Mouse (Mus musculus): ENCODE results near the gene Gpr156. TPM values are rescaled to one million over a fixed set of nuclear protein-coding genes. Genes with fewer than 3 reads are reported as not detected.

Gpr156 gene
- polyA plus RNA-seq, 1 experiment from 2014 or later: not detected

DNA sequence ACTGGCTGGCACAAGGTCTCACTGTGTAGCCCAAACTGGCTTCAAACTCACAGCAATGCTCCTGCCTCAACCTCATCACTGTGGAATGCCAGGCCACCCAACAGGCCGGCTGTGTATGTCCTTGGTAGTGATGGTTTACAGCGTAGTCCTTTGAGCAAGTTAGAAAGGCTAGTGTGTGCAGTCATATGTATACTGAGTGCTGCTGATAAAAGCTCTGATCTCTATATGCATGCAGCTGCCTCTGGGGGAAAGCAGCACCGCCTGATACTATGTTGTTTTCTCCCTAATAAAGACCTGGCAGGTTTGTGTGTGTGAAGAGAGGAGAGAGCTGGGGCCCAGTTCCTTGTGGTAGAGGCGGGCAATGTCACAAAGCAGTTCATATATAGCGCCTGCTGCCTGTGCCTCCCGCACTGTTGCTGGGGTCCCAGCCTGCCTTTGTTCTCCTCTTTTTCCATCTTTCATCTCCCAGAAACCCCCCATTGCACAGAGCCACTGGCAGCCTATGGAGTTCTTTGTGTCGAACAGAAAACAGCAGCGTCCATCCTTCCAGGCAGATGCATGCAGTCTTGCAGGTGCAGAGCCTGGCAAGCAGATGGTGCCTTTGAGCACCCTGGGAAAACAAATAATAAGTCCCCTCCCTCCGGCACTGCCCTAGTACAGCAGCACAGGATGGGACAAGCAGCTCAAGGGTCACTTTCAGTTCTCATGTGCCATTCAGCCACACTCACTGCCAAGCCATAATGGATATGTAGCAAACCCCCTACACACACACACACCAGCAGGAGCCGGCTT is 74.5 kb downstream of the Gpr156 start:
- H3K4me3 ChIP-seq (ENCODE audit: inconsistent target): no peak overlapping the region
- H3K79me2 ChIP-seq (ENCODE audit: inconsistent target): no peaks in the 10 kb centered on the region
- no peak overlapping the region for H3K27ac ChIP-seq
- 88% methylated on average over 10 of the region's 10 CpGs for WGBS (ENCODE audit: missing documents)
- no peaks in the 10 kb centered on the region for H3K36me3 ChIP-seq (ENCODE audit: inconsistent target)

DNA sequence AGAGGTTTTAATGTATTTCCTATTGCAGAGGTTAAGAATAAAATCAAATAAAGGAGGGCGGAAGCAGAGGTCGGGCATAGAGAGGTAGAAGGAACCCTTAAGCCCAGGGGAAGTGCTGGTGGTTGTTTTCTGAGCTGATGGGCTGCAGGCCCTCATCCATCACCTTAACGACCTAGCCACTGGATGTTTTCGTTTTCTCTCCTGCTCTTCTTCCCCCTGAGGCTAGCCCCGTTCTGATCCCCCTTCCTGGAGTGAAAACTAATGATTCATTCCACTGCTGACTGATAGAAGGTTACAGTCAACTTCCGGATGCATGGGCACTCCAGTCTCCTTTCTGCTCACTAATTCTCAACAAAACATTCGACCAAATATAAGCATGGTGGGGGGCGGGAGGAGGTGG is 76.5 kb downstream of the Gpr156 start:
- Histone ChIP-seq H3K36me3 (ENCODE audit: inconsistent target) (no peaks in the 10 kb centered on the region), H3K4me3 (ENCODE audit: inconsistent target) (no peak overlapping the region), H3K79me2 (ENCODE audit: inconsistent target) (no peaks in the 10 kb centered on the region), H3K27ac (no peak overlapping the region)
- 48% methylated on average over 8 of the region's 8 CpGs for WGBS (ENCODE audit: missing documents)

DNA sequence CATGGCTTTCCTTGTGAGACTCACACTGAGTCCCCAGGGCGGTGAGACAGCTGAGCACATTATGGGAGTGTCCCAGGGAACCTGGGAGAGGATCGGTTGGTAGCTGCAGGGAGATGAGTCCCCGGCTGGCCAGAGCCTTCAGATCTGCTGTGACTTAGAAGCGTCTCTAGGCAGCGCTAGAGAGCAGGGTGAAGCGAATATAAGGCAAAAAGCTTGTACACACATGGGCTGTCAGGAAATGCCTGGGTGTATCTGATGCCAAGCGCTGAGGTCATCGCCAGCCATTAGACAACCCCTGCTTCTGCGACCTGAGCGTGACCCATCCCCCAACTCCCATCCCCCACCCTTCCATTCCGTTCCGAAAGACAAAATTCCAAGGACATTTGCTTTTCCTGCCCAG is 78.4 kb downstream of the Gpr156 start:
- no peak overlapping the region for H3K4me3 ChIP-seq (ENCODE audit: inconsistent target)
- no peaks in the 10 kb centered on the region for H3K36me3 ChIP-seq (ENCODE audit: inconsistent target)
- 9% methylated on average over 9 of the region's 12 CpGs for WGBS (ENCODE audit: missing documents)
- no peaks in the 10 kb centered on the region for H3K79me2 ChIP-seq (ENCODE audit: inconsistent target)
- H3K27ac ChIP-seq: no peak overlapping the region

DNA sequence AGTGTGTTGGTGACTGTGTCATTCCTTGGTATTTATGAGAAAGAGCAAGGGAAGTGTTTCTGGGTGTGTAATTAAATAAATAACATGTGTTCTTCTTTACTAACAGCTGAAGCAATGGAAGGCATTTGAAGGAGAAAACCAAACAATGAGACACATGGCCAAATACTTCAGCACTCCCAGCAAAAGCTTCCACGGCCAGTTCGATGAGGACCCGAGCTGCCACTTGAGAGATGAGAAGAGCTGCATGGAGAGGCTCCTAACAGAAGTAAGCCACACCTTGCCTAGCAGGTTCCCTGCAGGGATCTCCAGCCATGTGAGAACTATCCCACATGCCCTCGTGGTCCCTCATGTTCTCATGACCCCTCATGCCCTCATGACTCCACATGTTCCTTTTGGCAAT is 81.5 kb downstream of the Gpr156 start:
- Histone ChIP-seq H3K27ac (no peak overlapping the region), H3K36me3 (ENCODE audit: inconsistent target) (no peaks in the 10 kb centered on the region), H3K4me3 (ENCODE audit: inconsistent target) (no peak overlapping the region), H3K79me2 (ENCODE audit: inconsistent target) (no peaks in the 10 kb centered on the region)
- WGBS (ENCODE audit: missing documents): 90% methylated on average over 4 of the region's 4 CpGs

DNA sequence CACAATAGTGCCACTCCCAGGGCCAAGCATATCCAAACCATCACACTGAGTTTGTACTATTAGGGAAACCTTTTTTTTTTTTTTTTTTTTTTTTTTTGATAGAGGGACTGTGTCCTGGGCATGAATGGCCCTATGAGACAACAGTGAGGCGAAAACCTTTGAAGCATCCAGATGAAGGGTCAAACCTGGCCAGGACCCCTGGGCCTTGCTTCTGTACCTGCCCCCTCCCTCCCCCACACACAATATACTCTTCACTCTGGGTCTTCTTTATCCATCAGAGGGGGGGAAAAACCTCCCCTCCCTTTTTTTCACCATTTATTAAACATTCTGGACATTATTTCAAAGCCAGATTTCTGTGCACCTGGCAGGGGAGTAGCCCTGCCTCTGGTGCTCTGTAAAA is 83.5 kb downstream of the Gpr156 start:
- 100% methylated on average over 1 of the region's 1 CpGs for WGBS (ENCODE audit: missing documents)
- Histone ChIP-seq H3K27ac (no peak overlapping the region), H3K79me2 (ENCODE audit: inconsistent target) (no peaks in the 10 kb centered on the region), H3K4me3 (ENCODE audit: inconsistent target) (no peak overlapping the region), H3K36me3 (ENCODE audit: inconsistent target) (no peaks in the 10 kb centered on the region)

DNA sequence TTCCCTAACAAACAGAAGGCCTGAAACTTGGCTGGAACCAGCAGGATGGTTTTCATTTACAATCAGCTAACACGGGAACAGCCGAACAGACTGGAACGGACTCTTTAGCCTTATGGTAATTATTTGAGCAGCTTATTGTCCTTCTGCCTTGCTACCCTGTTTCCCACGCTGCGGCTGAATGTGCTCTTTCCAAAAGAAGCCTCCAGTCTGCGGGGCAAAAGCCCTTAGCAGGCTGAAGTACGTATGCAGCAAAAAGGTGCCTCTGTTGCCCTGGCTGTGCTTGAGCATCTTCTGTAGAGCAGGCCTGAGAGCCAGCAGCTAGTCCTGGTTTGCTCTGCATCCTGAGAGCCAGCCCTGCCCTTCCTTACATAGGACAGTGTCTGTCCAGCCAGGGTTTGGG is 83.9 kb downstream of the Gpr156 start:
- Histone ChIP-seq H3K79me2 (ENCODE audit: inconsistent target) (no peaks in the 10 kb centered on the region), H3K4me3 (ENCODE audit: inconsistent target) (no peak overlapping the region), H3K27ac (no peak overlapping the region), H3K36me3 (ENCODE audit: inconsistent target) (no peaks in the 10 kb centered on the region)
- WGBS (ENCODE audit: missing documents): 92% methylated on average over 7 of the region's 7 CpGs

DNA sequence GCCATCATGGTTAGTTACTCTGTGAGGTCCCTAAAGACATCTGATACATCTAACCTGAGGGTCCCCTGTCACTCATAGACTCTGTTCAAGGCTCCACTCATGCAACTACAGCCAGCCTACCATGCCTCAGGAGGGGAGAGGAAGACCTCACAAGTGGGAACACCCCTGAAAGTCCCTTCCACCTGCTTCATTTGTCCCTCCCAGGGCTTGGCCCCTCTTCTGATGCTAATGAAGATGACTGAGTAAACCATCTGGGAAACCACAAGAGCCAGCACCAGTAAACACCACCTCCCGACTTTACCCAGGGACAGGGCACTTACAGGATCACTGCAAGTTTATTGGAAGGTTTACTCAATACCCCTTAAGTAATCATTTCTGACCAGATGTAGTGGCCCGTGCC is 85.5 kb downstream of the Gpr156 start:
- no peaks in the 10 kb centered on the region for H3K36me3 ChIP-seq (ENCODE audit: inconsistent target)
- no peaks in the 10 kb centered on the region for H3K79me2 ChIP-seq (ENCODE audit: inconsistent target)
- H3K27ac ChIP-seq: no peak overlapping the region
- no peak overlapping the region for H3K4me3 ChIP-seq (ENCODE audit: inconsistent target)
- 89% methylated on average over 2 of the region's 2 CpGs for WGBS (ENCODE audit: missing documents)

DNA sequence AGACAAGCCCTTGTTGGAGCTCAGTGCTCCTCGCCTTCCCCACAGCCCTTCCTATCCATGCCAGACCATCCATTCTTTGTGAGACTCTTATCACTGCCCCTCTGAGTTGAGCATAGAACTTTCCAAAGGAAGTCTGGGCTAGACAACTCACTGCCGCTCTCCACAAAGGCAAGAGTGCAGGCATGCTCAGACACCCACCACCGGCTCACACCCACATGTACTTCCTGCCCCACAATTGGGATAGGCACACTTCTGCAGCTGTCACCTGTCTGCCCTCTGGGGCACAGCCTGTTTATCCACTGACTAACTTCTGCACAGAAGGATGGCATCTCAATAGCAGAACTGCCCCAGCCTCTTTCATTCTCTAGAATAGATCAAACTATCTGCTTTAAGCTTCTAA is 86.2 kb downstream of the Gpr156 start:
- Histone ChIP-seq H3K27ac (no peak overlapping the region), H3K79me2 (ENCODE audit: inconsistent target) (no peaks in the 10 kb centered on the region), H3K36me3 (ENCODE audit: inconsistent target) (no peaks in the 10 kb centered on the region), H3K4me3 (ENCODE audit: inconsistent target) (no peak overlapping the region)
- WGBS (ENCODE audit: missing documents): 52% methylated on average over 3 of the region's 3 CpGs

DNA sequence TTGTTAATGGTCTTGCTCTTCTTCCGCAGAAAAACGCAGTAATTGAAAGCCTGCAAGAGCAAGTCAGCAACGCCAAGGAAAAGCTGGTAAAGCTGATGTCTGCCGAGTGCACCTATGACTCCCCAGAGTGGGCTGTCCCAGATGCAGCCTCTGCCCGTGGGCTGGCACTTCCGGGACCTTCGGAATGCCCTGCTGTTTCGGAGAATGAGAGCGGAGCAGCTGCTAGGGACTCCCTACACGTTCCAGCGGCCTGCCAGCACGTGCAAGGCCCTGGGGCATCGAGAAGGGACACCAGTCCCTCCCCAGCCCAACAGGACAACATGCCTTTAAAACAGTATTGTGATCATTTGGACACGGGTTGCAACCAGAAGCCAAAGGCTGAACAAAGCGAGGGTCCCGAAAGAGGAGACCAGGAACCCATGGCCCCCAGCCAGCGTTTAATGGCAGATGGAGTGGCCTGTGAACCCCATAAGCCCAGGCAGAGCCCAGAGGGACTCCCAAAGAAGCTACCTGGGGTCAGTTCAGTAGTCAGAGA is 88.3 kb downstream of the Gpr156 start:
- Histone ChIP-seq H3K27ac (no peak overlapping the region), H3K79me2 (ENCODE audit: inconsistent target) (no peaks in the 10 kb centered on the region), H3K4me3 (ENCODE audit: inconsistent target) (no peak overlapping the region), H3K36me3 (ENCODE audit: inconsistent target) (no peaks in the 10 kb centered on the region)
- 88% methylated on average over 16 of the region's 17 CpGs for WGBS (ENCODE audit: missing documents)

DNA sequence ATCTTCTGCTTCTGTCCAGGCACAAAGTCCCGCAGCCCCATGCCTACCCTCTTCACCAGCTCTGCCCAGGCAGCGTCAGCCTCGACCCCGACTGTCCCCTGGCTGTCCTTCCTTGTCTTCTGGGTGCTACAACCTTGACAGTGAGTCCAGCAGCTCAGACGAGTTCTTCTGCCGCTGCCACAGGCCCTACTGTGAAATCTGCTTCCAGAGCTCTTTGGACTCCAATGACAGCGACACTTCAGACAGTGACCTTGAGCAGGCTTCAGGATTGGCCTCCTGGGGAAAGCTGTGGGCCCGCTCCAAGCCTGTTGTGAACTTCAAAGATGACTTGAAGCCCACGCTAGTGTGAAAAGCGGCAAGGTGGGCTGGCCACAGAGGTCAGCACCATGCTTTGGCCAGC is 89.2 kb downstream of the Gpr156 start:
- no peak overlapping the region for H3K27ac ChIP-seq
- WGBS (ENCODE audit: missing documents): 98% methylated on average over 10 of the region's 10 CpGs
- no peaks in the 10 kb centered on the region for H3K36me3 ChIP-seq (ENCODE audit: inconsistent target)
- no peak overlapping the region for H3K4me3 ChIP-seq (ENCODE audit: inconsistent target)
- no peaks in the 10 kb centered on the region for H3K79me2 ChIP-seq (ENCODE audit: inconsistent target)

DNA sequence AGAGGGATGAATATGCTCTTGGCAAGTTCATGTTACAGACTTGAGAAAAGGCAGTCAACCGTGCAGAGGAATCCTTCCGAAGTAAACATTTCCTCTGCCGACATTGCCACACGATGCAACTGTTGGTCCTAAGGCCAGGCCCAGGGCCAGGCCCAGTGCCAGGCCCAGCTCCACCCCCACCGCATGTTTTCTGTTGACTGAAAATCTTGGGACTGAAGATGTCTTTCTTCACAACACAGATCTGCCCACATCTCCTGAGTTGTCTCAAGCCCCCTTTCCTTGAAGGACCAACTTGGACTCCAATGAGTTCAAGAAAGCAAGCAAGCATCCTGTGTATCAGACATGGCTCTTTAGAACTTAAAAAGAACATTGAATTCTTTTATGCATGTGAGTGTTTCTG is 92.1 kb downstream of the Gpr156 start:
- no peak overlapping the region for H3K27ac ChIP-seq
- 91% methylated on average over 5 of the region's 5 CpGs for WGBS (ENCODE audit: missing documents)
- H3K4me3 ChIP-seq (ENCODE audit: inconsistent target): no peak overlapping the region
- no peaks in the 10 kb centered on the region for H3K79me2 ChIP-seq (ENCODE audit: inconsistent target)
- H3K36me3 ChIP-seq (ENCODE audit: inconsistent target): no peaks in the 10 kb centered on the region

DNA sequence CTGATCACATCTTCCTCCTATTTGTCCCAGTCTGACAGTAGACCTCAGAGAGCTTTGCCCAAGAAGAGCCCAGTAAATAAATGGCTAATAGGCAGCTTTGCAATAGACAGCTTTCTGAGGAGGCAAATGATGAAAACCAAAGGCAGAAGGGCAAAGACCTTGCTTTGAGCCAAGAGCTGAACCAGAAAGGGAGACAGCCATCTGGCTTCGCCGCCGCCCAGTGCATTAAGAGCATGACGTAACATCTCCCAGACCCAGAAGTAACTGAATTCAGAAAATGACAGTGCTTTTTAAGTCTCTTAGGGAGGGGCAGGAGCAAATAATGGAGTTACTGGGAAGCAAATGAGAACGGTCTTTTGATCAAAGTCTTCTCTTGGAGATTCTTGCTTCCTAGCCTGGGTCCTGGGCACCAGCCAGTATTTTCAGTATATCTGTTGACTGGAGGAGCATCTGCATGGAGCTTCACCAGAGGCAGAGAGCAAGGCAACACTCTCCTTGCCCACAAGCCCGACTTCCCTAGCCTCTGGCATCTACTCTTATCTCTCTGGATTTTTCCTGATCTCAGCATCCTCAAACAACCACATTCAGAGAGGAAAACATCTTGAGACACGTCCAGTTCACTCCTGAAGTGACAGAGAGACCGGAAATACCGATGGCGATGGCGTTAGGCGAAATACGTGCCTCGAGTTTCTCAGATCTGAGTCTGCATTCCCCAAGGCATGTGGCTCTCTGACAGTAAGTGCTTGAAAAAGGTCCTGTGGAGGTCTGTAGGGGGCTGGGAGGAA is 92.9 kb downstream of the Gpr156 start:
- Histone ChIP-seq H3K36me3 (ENCODE audit: inconsistent target) (no peaks in the 10 kb centered on the region), H3K4me3 (ENCODE audit: inconsistent target) (no peak overlapping the region), H3K27ac (no peak overlapping the region), H3K79me2 (ENCODE audit: inconsistent target) (no peaks in the 10 kb centered on the region)
- WGBS (ENCODE audit: missing documents): 86% methylated on average over 14 of the region's 14 CpGs

DNA sequence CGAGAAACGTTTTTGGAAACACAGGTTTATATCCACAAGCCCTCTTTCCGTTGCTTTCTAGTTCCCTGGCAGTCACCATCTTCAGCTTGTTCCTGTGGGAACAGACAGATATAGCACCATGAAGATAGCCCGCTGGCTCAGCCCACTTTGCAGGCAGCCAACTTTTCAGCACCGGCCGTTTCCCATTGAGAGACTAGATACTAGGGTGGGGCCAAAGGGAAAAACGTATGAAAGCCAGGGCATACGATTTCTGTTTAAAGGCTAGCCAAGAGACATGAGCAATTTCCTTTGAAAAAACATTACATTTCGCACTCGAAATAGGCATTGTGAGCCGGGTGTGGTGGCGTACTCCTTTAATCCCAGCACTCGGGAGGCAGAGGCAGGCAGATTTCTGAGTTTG is 95.2 kb downstream of the Gpr156 start:
- H3K36me3 ChIP-seq (ENCODE audit: inconsistent target): no peaks in the 10 kb centered on the region
- 95% methylated on average over 13 of the region's 13 CpGs for WGBS (ENCODE audit: missing documents)
- no peak overlapping the region for H3K4me3 ChIP-seq (ENCODE audit: inconsistent target)
- no peaks in the 10 kb centered on the region for H3K79me2 ChIP-seq (ENCODE audit: inconsistent target)
- H3K27ac ChIP-seq: no peak overlapping the region

DNA sequence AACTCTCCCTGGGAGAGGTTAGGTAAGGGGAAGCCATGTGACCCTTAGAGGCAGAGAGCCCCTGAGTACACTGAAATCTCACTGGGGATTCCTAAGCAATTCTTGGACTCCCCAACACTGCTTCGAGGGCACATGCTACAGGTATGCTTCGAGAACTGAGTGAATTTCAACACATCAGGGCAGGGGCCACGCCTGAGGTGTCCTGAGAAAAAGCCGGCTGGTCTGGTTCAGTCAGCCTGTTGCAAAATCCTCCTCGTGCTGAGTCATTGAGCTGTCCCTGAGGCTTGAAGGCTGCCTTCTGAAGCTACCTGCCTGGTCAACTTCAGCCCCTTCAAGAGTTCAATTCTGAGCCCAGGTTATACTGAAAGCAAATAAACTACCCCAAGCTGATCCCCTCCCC is 96.1 kb downstream of the Gpr156 start:
- Histone ChIP-seq H3K36me3 (ENCODE audit: inconsistent target) (no peaks in the 10 kb centered on the region), H3K27ac (no peak overlapping the region), H3K79me2 (ENCODE audit: inconsistent target) (no peaks in the 10 kb centered on the region), H3K4me3 (ENCODE audit: inconsistent target) (no peak overlapping the region)
- 25% methylated on average over 5 of the region's 5 CpGs for WGBS (ENCODE audit: missing documents)

DNA sequence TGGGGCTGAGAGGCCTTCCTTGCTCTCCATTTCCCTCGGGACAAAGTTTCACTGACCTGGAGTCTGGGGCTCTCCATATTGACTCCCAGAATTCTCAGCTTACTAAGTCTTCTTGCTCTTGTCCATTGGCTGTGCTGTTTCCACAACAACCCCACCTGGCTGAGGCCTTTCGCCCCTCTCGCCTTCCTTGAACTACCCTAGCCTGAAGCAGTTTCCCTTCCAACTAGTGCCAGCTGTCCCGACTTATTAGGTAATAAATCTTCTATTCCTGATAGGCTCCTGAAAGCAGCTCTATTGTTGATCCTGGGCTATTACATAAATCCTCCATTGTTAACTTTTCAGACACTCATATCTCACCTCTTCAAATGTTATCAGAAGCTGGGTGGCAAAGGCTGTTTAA is 96.6 kb downstream of the Gpr156 start:
- Histone ChIP-seq H3K36me3 (ENCODE audit: inconsistent target) (no peaks in the 10 kb centered on the region), H3K4me3 (ENCODE audit: inconsistent target) (no peak overlapping the region), H3K27ac (no peak overlapping the region), H3K79me2 (ENCODE audit: inconsistent target) (no peaks in the 10 kb centered on the region)
- 79% methylated on average over 4 of the region's 4 CpGs for WGBS (ENCODE audit: missing documents)
